Comparison of ENCODE assay signal across 12 mouse cellular contexts in the genomic region with DNA sequence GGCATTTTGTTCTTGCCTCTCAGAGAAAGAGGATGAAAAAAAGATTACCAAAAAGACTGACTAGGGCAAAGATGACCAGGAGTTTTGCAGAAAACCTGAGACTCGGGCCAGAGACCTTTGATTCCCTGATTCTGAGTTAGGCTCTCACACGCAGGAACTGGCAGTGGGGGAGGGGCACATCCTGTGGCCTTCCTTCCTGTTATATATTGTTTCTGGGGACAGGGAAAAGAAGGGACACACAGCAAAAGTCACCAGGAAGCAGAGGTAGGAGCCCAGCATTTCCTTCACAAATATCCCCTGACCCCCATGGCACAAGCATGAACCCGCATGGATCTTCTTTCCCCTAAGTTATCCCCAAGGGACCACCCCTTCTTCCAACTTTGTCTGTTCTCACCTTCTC. TPM values are rescaled to one million over a fixed set of nuclear protein-coding genes. Genes with fewer than 3 reads are reported as not detected.
DNase-seq lines count a peak whose midpoint lies in the region; ATAC-seq lines count a peak whose summit lies in the region.
"Had no signal": no experiment of that assay in that cellular context is flagged by ENCODE, and none has a peak within 500 bp of the region (broad histone marks: within the 10 kb centered on the region; RNA-seq: fewer than 3 reads in every experiment).

No protein-coding gene starts in this region.

- no peak for DNase-seq in neural tube, embryonic 10.5 days (ENCODE audit: extremely low spot score, low spot score)
- DNase-seq in liver, result peak; percentile 44
- DNase-seq in thymus, postnatal 25 days, result peak; percentile 20
- no peak for DNase-seq in urinary bladder, postnatal 14 days (ENCODE audit: low spot score)
- DNase-seq in cerebellum, adult 9-11 months, result no peak
- DNase-seq in MN1 (ENCODE audit: low spot score), result no peak

- no peaks in the 10 kb centered on the region for H3K27me3 ChIP-seq in neural tube, embryonic 13.5 days
- H3K27me3 ChIP-seq in heart, embryonic 14.5 days (ENCODE audit: control insufficient read depth, insufficient read depth, low read length), result no peaks in the 10 kb centered on the region
- H3K27me3 ChIP-seq: embryonic facial prominence, embryonic 13.5 days; hindbrain, embryonic 13.5 days; limb, embryonic 15.5 days; neural tube, embryonic 12.5 days had no signal

- peak overlapping the region; percentile 56; the same call in 1 of the 2 replicates for H3K4me2 ChIP-seq in neural tube, embryonic 13.5 days
- peak overlapping the region; percentile 80 for H3K4me2 ChIP-seq in heart, embryonic 14.5 days (ENCODE audit: low read length)
- H3K4me2 ChIP-seq: embryonic facial prominence, embryonic 13.5 days; hindbrain, embryonic 13.5 days; limb, embryonic 15.5 days; neural tube, embryonic 12.5 days had no signal

- no peaks in the 10 kb centered on the region for H3K9me3 ChIP-seq in neural tube, embryonic 13.5 days
- H3K9me3 ChIP-seq in heart, embryonic 14.5 days (ENCODE audit: control insufficient read depth, low read length), result no peaks in the 10 kb centered on the region
- H3K9me3 ChIP-seq: embryonic facial prominence, embryonic 13.5 days; hindbrain, embryonic 13.5 days; limb, embryonic 15.5 days; neural tube, embryonic 12.5 days had no signal

- no peak overlapping the region for H3K27ac ChIP-seq in neural tube, embryonic 13.5 days (replicated peaks)
- H3K27ac ChIP-seq in heart, embryonic 14.5 days (replicated peaks in 1 of 2; ENCODE audit: control insufficient read depth in 1 of 2, insufficient read depth in 1 of 2, low read depth in 2 of 2, low read length in 2 of 2), result peak overlapping the region; percentile 1 to 93; a peak in 3 of 4 replicates
- H3K27ac ChIP-seq: embryonic facial prominence, embryonic 13.5 days; hindbrain, embryonic 13.5 days; limb, embryonic 15.5 days; neural tube, embryonic 12.5 days had no signal

- H3K36me3 ChIP-seq in neural tube, embryonic 13.5 days, result peaks cover 18% of the 10 kb centered on the region
- H3K36me3 ChIP-seq in heart, embryonic 14.5 days (ENCODE audit: control insufficient read depth, insufficient read depth, low read length), result peaks cover 32% of the 10 kb centered on the region

- H3K9ac ChIP-seq in neural tube, embryonic 13.5 days, result no peak overlapping the region
- peak overlapping the region; percentile 93; the same call in 1 of the 2 replicates for H3K9ac ChIP-seq in heart, embryonic 14.5 days (ENCODE audit: low read length)
- H3K9ac ChIP-seq: embryonic facial prominence, embryonic 13.5 days; hindbrain, embryonic 13.5 days; limb, embryonic 15.5 days; neural tube, embryonic 12.5 days had no signal

- no peak overlapping the region for H3K4me3 ChIP-seq in neural tube, embryonic 13.5 days
- H3K4me3 ChIP-seq in heart, embryonic 14.5 days (ENCODE audit: control insufficient read depth in 1 of 2, insufficient read depth in 1 of 2, low read depth in 1 of 2, low read length in 2 of 2), result peak overlapping the region; percentile 2 to 82; a peak in 2 of 4 replicates
- H3K4me3 ChIP-seq: embryonic facial prominence, embryonic 13.5 days; hindbrain, embryonic 13.5 days; limb, embryonic 15.5 days; neural tube, embryonic 12.5 days had no signal

- ATAC-seq in neural tube, embryonic 13.5 days (ENCODE audit: low read depth), result no peak
- ATAC-seq in heart, embryonic 14.5 days (ENCODE audit: insufficient number of reproducible peaks, insufficient read depth, low FRiP score, low read depth), result no peak

- H3K4me1 ChIP-seq in neural tube, embryonic 13.5 days (replicated peaks), result peaks cover 17% of the 10 kb centered on the region
- peaks cover 0 to 8% of the 10 kb centered on the region in 2 experiments; a peak in 2 of 4 replicates for H3K4me1 ChIP-seq in heart, embryonic 14.5 days (ENCODE audit: control insufficient read depth in 2 of 2, insufficient read depth in 2 of 2, low read length in 2 of 2)

- 81% methylated on average over 3 of the region's 3 CpGs for WGBS in neural tube, embryonic 13.5 days
- WGBS in heart, embryonic 14.5 days, result 54% methylated on average over 3 of the region's 3 CpGs

RNA-seq across cellular contexts. Expression of a gene that starts 2.6 kb away (rescaled TPM):
- polyA plus RNA-seq in neural tube, embryonic 13.5 days (2015; fragmentation: Nextera tagmentation; extraction: Ambion mirVana), result 7.9 and 8.3 TPM in 2 replicates
- 13.5 and 14.3 TPM in 2 replicates for polyA plus RNA-seq in heart, embryonic 14.5 days (2014; fragmentation: Nextera tagmentation; extraction: Ambion mirVana)

RNA-seq across cellular contexts. Expression of a gene that starts 24.1 kb away (rescaled TPM):
- 36.1 and 38.8 TPM in 2 replicates for polyA plus RNA-seq in neural tube, embryonic 13.5 days (2015; fragmentation: Nextera tagmentation; extraction: Ambion mirVana)
- 8.1 and 10.8 TPM in 2 replicates for polyA plus RNA-seq in heart, embryonic 14.5 days (2014; fragmentation: Nextera tagmentation; extraction: Ambion mirVana)

Comparison
In these comparisons a context has a peak if more than half of its experiments do, and no peak if none do; other contexts are left out.
1. DNase-seq: peak in liver (single experiment) and thymus, postnatal 25 days (single experiment); none in neural tube, embryonic 10.5 days (single experiment), urinary bladder, postnatal 14 days (single experiment), cerebellum, adult 9-11 months (single experiment) and MN1 (single experiment).